Mouse (Mus musculus) spleen, postnatal 4 days (tissue): Measurements from ENCODE around the gene Ppp3ca.

Source experiments
- DNase-seq, 2 experiments: peaks; one replicate each; pipeline ENCODE4 v3.0.0; 2022; ENCODE audit warnings: low spot score in 2 of 2

Gene Ppp3ca

DNA sequence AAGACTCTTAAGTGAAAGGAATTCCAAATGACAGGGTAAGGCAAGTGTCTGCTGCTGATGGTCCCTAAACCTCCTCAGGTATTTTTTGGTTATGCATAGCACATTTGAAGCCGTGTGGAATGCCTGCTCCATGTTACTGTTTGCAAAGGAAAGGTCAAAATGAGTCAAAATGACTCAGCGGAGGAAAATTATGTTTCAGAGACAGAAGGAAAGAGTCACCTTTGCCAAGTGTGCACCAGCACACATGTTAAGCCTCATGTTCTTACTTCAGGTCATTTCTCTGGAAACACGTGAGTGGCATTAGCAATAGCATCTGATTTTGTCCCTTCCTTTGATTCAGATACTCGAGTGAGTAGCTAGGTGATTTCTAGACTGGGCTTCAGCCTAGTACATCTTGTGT is 186.1 kb downstream of the Ppp3ca start:
- DNase-seq: no peak

DNA sequence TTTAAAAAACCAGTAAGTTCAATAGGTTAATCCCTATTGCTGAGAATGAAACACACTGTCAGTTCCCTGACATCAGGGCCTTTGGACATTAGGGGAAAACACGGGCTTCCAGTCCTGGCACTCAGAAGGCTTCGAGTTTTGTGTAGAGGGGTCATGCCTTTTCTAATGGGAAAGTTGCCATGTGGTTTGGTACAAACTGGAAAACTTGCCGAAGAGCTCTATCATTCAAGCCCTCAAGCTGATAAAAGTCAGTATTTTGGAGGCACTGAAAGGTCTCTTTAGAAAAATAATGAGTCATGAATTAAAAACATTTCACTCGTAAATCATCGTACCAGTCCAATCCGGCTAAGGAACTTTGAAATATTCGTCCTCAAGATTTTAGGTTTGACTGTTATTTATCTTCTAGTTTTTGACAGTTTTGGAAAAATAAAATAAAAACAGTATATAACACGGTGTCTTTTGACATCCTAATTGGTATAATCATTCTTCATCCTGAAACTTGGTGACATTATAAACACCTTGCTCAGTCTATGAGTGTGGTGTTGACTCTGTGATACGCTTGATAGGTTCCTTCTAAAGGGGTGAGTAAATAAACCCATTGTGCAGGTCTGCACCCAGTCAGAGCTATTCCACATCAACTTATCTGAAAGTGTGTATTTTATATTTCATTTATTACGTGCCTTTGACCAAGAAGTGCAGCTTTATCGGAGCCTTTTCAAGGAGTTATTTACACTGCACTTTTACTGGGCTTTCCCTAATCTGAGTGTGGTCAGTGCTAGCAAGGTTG is 192.3 kb downstream of the Ppp3ca start:
- no peak for DNase-seq

DNA sequence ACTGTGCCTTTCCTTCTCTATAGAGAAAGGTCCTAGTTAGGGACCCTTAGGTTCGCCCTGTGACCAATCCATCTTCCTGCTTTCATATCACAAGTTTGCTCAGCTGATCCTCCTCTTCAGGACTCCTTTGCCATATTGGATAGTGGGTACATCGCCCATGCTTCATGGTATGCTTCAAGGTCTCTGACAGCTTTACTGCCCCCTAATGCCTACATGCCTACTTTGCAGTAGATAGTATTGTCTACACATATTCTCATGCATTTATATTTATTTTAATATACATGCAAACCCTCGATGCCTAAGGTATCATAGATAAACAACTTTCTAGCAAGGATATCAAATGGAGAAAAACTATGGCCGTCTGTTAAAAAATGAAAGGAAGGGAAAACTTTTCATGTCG is 193.2 kb downstream of the Ppp3ca start:
- no peak for DNase-seq

DNA sequence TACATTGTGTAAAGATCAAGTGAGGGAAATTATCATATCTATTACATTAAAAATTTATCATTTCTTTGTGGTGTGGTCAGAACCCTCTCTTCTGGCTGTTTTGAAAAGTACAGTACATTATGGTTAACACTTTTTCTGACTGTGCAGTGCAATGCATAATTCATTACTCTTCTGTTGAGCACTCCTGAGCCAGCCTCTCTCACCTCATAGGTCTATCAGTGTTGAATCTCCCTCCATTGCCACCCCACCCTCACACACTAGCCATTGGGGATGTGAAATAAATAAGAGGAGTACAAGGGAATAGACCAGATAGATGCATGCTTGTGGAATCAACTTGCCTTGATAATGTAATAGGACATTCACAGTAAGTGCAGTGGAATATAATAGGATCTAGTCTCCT is 194.4 kb downstream of the Ppp3ca start:
- no peak for DNase-seq

DNA sequence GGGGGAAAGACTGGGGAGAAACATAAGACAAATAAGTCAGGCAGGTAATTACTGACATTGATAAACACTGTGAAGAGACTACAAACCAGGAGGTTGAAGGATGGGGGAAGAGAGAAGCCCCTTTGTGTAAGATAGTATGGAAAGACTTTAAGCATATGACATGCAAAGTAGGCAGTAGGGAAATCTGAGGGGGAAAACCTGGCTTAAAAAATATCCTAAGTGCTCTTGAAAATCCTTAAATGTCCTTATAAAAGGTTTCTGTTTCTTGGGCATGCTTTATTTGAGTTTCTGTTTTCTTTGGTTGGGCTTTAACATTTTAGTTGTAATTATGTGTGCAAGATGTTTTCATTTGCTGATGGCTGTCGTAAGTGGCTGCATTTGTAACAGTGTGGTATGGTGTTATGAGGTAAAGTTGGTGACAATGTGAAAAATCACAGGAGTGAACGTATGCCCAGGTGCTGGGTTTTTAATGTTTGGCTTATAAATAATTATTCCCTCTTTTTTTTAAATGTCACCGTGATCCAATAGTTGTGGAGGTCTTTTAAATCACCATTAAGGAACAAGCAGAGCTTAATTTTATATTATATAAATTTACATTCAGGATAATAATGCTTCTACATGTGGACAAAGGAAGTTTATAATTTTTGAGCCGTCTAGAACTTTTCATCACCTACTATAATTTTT is 195.4 kb downstream of the Ppp3ca start:
- DNase-seq: no peak

DNA sequence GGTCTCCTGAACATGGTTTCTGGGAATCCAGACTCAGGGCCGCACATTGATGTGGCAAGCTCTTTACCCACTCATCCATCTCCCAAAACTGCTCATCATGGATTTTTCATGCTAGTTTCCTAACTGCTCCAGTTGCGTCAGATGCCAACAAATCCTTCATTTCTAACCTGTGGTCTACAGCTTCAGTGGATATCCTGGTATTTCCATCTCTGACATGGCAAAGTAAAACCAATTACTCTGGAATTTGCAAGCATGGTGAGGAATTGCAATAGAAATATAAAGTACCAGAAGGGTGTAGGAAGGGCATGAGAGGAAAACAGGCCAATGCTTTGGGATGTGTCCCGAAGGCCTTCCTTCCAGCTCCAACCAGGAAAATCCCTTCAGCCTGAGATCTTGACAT is 196.2 kb downstream of the Ppp3ca start:
- DNase-seq: no peak

GRCm38 (mm10) chr3:136866571-136866970 is 196.6 kb downstream of the Ppp3ca start:
- DNase-seq: no peak

GRCm38 (mm10) chr3:136867366-136867765 is 197.4 kb downstream of the Ppp3ca start:
- DNase-seq: no peak

- no peak for DNase-seq
Measured at GRCm38 (mm10) chr3:136871772-136872532, 202.0 kb downstream of the Ppp3ca start.

DNA sequence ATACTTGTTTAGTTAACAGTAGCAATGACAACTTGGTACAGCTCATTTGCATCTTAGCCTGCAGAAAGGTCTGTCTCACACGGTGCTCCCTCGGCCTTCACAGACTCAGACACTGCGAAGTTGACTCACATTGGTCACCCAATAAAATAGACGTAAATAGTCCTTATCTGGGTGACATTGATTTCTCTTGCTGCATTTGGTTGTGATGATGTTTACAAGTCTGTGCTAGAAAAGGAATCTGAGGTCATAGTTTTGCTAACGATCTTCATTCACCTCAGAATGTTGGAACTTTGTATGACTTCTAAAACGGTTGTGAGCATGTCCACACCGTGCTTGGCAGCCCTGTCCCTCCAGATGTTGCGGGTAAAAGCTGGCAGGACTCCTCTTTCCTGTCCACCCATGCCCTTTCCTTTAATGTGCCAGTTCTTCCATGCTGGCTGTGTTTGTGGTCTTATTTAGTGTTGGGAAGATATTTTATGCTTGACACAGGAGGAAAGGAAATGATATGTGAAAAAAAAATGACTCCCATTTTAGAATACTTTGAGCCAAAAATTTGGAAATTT is 202.7 kb downstream of the Ppp3ca start:
- DNase-seq: no peak

- no peak for DNase-seq
Measured at GRCm38 (mm10) chr3:136873809-136874449, 204.0 kb downstream of the Ppp3ca start.

GRCm38 (mm10) chr3:136874566-136874965 is 204.6 kb downstream of the Ppp3ca start:
- no peak for DNase-seq

DNA sequence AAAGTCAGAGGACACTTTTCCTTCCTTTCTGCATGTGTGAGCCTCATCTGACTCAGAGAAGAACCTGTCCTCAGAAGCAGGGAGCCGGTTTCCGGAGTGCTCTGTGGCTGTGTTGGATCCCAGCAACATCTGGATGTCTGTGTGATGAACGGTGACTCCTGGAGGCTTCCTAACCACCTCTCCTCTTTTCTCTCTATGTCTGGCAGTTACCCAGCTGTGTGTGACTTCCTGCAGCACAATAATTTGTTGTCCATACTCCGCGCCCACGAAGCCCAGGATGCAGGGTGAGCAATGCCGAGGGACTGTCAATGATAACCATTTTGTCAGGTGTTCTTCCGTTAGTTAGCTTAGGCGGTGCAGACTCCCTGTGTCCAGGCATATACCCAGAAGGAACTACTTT is 217.8 kb downstream of the Ppp3ca start:
- no peak for DNase-seq

GRCm38 (mm10) chr3:136892140-136892539 is 222.2 kb downstream of the Ppp3ca start:
- no peak for DNase-seq

DNA sequence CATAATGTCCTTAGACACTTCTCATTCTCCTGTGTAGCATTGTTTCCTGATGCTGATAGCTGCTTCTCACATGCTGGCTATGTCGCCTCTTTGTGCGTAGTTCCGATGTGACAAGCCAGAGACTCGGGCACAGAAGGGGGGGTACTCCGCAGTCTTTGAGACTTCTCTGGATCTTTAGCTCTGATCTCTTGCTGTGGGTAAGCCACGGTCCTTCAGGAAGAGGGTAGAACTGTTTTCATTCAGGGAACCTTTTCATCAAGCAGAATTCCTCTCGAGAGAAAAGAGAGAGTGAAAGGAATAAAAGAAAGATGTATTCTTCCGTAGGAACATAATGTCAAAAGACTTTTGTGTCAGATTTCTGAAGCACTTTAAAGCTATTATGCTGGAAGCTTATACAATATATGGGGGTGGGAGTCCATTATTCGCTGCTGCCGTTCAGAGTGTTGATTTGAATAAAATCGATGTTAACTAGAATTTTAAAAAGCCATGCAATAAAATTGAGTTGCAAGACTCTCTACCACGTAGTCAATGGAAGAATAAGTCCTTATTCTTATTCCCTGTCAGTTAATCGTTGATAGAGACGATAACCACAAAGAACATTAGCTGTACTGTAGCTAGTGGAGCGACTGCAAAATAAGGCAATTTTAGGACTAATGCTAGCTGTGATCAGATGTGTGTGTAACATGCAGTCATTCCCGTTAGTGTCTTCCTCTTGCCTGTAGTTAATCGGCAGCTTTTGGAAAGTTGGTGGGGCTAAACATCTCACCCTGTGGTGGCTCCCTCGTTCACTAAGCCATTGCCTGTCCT is 223.9 kb downstream of the Ppp3ca start:
- DNase-seq: no peak

DNA sequence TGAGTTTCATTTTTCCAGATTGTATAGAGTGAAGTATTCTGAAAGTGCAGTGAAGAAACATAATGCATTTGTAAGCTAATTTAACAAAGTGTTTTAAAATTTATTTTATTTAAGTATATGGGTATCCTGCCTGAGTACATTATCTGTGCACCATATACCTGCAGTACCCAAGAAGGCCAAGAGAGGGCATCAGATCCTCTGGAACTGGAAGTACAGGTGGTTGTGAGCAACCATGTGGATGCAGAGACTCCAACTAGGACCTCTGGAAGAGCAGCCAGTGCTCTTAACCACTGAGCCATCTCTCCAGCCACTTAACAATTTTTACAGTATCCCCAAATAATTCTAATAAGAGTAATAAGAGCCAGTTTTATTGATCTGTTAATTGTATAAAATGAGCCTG is 225.6 kb downstream of the Ppp3ca start:
- DNase-seq: peak; percentile 19 to 65

GRCm38 (mm10) chr3:136896276-136896675 is 226.4 kb downstream of the Ppp3ca start:
- DNase-seq: no peak

DNA sequence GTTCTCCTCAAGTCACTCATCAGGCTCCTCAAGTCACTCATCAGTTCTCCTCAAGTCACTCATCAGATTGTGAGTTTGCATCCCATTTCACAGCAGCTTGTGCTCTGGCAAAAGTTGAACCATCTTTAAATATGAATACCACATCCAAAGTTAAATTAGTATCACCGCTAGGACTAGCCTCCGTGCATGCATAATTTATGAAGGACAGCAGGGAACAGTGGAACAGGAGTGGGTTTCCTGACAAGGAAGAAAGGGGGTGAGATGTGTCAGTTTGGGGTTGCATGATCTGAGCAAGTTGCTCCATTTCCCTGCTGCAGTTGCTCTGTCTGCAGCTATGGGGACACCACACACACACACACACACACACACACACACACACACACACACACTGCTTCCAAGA is 229.8 kb downstream of the Ppp3ca start:
- DNase-seq: no peak

DNA sequence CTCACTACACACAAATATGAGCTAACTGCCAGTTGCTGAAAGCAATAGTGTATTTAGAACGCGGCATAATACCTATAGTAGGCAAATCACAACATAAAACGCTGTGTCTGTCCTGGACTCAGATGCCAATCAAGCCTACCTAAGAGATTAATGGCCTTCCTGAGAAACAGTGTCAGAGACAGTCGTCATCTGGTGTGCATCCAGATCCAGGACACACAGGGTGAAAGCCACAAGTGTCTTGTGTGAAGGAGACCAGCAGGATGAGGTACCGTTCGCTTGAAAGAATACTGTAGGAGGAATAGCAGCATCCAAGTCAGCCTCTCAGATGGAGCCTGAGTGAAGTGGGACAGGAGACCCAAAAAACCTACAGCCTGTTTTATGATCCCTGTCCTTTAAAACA is 231.1 kb downstream of the Ppp3ca start:
- DNase-seq: no peak

DNA sequence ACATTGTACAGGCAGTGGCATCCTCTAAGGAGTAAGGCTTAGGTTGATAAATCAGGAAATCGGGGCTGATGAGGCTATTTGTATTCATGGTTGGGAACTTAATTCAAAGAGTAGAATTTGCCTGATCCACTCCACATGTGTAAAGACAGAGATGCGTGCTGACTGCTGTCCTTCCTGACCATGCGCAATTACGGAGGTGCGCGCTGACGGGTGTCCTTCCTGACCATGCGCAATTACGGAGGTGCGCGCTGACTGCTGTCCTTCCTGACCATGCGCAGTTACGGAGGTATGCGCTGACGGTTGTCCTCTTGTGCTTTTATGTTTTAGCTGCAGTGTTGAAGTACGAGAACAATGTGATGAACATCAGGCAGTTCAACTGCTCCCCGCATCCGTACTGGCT is 232.9 kb downstream of the Ppp3ca start:
- DNase-seq: no peak

DNA sequence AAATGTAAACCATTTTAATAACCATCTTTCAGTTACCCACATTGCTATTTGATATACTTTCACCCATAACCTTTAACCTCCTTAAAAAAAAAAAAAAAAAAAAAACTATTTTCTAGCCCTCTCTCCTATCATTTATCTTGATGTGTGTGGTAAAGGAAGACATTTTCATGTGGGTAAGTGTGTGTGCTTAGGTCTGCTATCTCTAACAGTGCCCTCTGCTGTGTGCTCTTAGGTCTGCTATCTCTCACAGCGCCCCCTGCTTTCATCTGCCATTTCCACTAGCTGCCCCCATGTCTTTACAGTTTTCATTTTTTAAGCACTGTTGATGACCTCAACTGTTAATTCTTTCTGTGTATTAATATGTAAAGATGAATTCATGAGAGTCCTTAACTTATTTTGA is 235.7 kb downstream of the Ppp3ca start:
- DNase-seq: no peak
